Mouse (Mus musculus): ENCODE data around the gene Sugct. TPM values are rescaled to one million over a fixed set of nuclear protein-coding genes. Genes with fewer than 3 reads are reported as not detected.

Gene Sugct
- polyA plus RNA-seq (2011; ENCODE audit: insufficient read depth, insufficient read length, low replicate concordance, missing spikeins), result not detected in 2 replicates

- Histone ChIP-seq H3K27ac (ENCODE audit: control insufficient read depth, insufficient read depth, low read depth, low read length, poor library complexity) (peak within 1 kb of the TSS; percentile 92), H3K4me3 (replicated peaks; ENCODE audit: control insufficient read depth, low read depth, low read length) (peak within 1 kb of the TSS; percentile 77), H3K4me1 (ENCODE audit: control insufficient read depth, insufficient read depth, low read length) (no peaks in the 10 kb centered on the region)
- peak; percentile 82 for TF ChIP-seq POLR2A (IDR thresholded peaks at IDR 0.05; ENCODE audit: borderline replicate concordance, control insufficient read depth, low read depth, low read length)
- no peak for TF ChIP-seq CTCF (IDR thresholded peaks at IDR 0.05; ENCODE audit: control insufficient read depth, insufficient read depth, low read length)
- 2% methylated on average over 66 of the region's 66 CpGs for WGBS
These were observed at the start of gene Sugct, which contains the start of gene Mplkip for GRCm38 (mm10) chr13:17694911-17695699. Sugct (minus strand) TSS chr13:17695553. Mplkip (plus strand) TSS chr13:17695192.

- Histone ChIP-seq H3K4me1 (ENCODE audit: control insufficient read depth, insufficient read depth, low read length) (no peaks in the 10 kb centered on the region), H3K27ac (ENCODE audit: control insufficient read depth, insufficient read depth, low read depth, low read length, poor library complexity) (no peak overlapping the region), H3K4me3 (replicated peaks; ENCODE audit: control insufficient read depth, low read depth, low read length) (no peak overlapping the region)
- 74% methylated on average over 3 of the region's 3 CpGs for WGBS
- TF ChIP-seq POLR2A (IDR thresholded peaks at IDR 0.05; ENCODE audit: borderline replicate concordance, control insufficient read depth, low read depth, low read length), result no peak
- no peak for TF ChIP-seq CTCF (IDR thresholded peaks at IDR 0.05; ENCODE audit: control insufficient read depth, insufficient read depth, low read length)
These were observed 33.4 kb upstream of the Sugct start for GRCm38 (mm10) chr13:17728798-17729197.

- no peak overlapping the region for H3K4me3 ChIP-seq (replicated peaks; ENCODE audit: control insufficient read depth, low read depth, low read length)
- WGBS, result 53% methylated on average over 4 of the region's 4 CpGs
- H3K4me1 ChIP-seq (ENCODE audit: control insufficient read depth, insufficient read depth, low read length), result no peaks in the 10 kb centered on the region
- H3K27ac ChIP-seq (ENCODE audit: control insufficient read depth, insufficient read depth, low read depth, low read length, poor library complexity), result no peak overlapping the region
- TF ChIP-seq POLR2A (IDR thresholded peaks at IDR 0.05; ENCODE audit: borderline replicate concordance, control insufficient read depth, low read depth, low read length) (no peak), CTCF (IDR thresholded peaks at IDR 0.05; ENCODE audit: control insufficient read depth, insufficient read depth, low read length) (no peak)
These were observed 32.6 kb upstream of the Sugct start for GRCm38 (mm10) chr13:17727922-17728321.

- WGBS, result 96% methylated on average over 1 of the region's 1 CpGs
- H3K27ac ChIP-seq (ENCODE audit: control insufficient read depth, insufficient read depth, low read depth, low read length, poor library complexity), result no peak overlapping the region
- H3K4me1 ChIP-seq (ENCODE audit: control insufficient read depth, insufficient read depth, low read length), result no peaks in the 10 kb centered on the region
These were observed 22.0 kb upstream of the Sugct start for GRCm38 (mm10) chr13:17717357-17717756.

GRCm38 (mm10) chr13:17708784-17709311, 13.5 kb upstream of the Sugct start:
- no peak for TF ChIP-seq POLR2A (IDR thresholded peaks at IDR 0.05; ENCODE audit: borderline replicate concordance, control insufficient read depth, low read depth, low read length)
- no peak for TF ChIP-seq CTCF (IDR thresholded peaks at IDR 0.05; ENCODE audit: control insufficient read depth, insufficient read depth, low read length)
- H3K4me3 ChIP-seq (replicated peaks; ENCODE audit: control insufficient read depth, low read depth, low read length), result no peak overlapping the region
- 78% methylated on average over 5 of the region's 5 CpGs for WGBS
- H3K4me1 ChIP-seq (ENCODE audit: control insufficient read depth, insufficient read depth, low read length), result no peaks in the 10 kb centered on the region
- no peak overlapping the region for H3K27ac ChIP-seq (ENCODE audit: control insufficient read depth, insufficient read depth, low read depth, low read length, poor library complexity)

More at GRCm38 (mm10) chr13:17717357-17717756, 22.0 kb upstream of the Sugct start:
- H3K4me3 ChIP-seq (replicated peaks; ENCODE audit: control insufficient read depth, low read depth, low read length), result no peak overlapping the region
- TF ChIP-seq CTCF (IDR thresholded peaks at IDR 0.05; ENCODE audit: control insufficient read depth, insufficient read depth, low read length), result no peak
- TF ChIP-seq POLR2A (IDR thresholded peaks at IDR 0.05; ENCODE audit: borderline replicate concordance, control insufficient read depth, low read depth, low read length), result no peak

GRCm38 (mm10) chr13:17705188-17705826, 10.0 kb upstream of the Sugct start:
- no peaks in the 10 kb centered on the region for H3K4me1 ChIP-seq (ENCODE audit: control insufficient read depth, insufficient read depth, low read length)
- 87% methylated on average over 6 of the region's 6 CpGs for WGBS
- TF ChIP-seq CTCF (IDR thresholded peaks at IDR 0.05; ENCODE audit: control insufficient read depth, insufficient read depth, low read length) (no peak), POLR2A (IDR thresholded peaks at IDR 0.05; ENCODE audit: borderline replicate concordance, control insufficient read depth, low read depth, low read length) (no peak)

GRCm38 (mm10) chr13:17702311-17702710, 7.0 kb upstream of the Sugct start:
- no peak overlapping the region for H3K27ac ChIP-seq (ENCODE audit: control insufficient read depth, insufficient read depth, low read depth, low read length, poor library complexity)
- no peaks in the 10 kb centered on the region for H3K4me1 ChIP-seq (ENCODE audit: control insufficient read depth, insufficient read depth, low read length)
- H3K4me3 ChIP-seq (replicated peaks; ENCODE audit: control insufficient read depth, low read depth, low read length), result no peak overlapping the region
- TF ChIP-seq CTCF (IDR thresholded peaks at IDR 0.05; ENCODE audit: control insufficient read depth, insufficient read depth, low read length) (no peak), POLR2A (IDR thresholded peaks at IDR 0.05; ENCODE audit: borderline replicate concordance, control insufficient read depth, low read depth, low read length) (no peak)

More at GRCm38 (mm10) chr13:17705188-17705826, 10.0 kb upstream of the Sugct start:
- Histone ChIP-seq H3K4me3 (replicated peaks; ENCODE audit: control insufficient read depth, low read depth, low read length) (no peak overlapping the region), H3K27ac (ENCODE audit: control insufficient read depth, insufficient read depth, low read depth, low read length, poor library complexity) (no peak overlapping the region)

- H3K27ac ChIP-seq (ENCODE audit: control insufficient read depth, insufficient read depth, low read depth, low read length, poor library complexity), result no peak overlapping the region
- H3K4me3 ChIP-seq (replicated peaks; ENCODE audit: control insufficient read depth, low read depth, low read length), result no peak overlapping the region
- TF ChIP-seq POLR2A (IDR thresholded peaks at IDR 0.05; ENCODE audit: borderline replicate concordance, control insufficient read depth, low read depth, low read length), result no peak
- no peak for TF ChIP-seq CTCF (IDR thresholded peaks at IDR 0.05; ENCODE audit: control insufficient read depth, insufficient read depth, low read length)
- no peaks in the 10 kb centered on the region for H3K4me1 ChIP-seq (ENCODE audit: control insufficient read depth, insufficient read depth, low read length)
These were observed 6.0 kb upstream of the Sugct start for GRCm38 (mm10) chr13:17701322-17701721.
